Mouse (Mus musculus) bone marrow, adult 2 months (tissue): ENCODE data around the gene Lrmda.

Source experiments
- CTCF ChIP-seq: fragments of 200-500 bp; IDR thresholded peaks from 2 replicates; pipeline ENCODE4 v1.5.1; 2011; ENCODE audit warnings: low read length, control low read depth; ENCODE audit not compliant: control insufficient read depth, insufficient read depth
- POLR2A ChIP-seq: fragments of 200-500 bp; IDR thresholded peaks from 2 replicates; pipeline ENCODE4 v1.6.1; 2011; ENCODE audit warnings: low read depth, mild to moderate bottlenecking, control low read depth, low read length, borderline replicate concordance; ENCODE audit not compliant: control insufficient read depth

DNA sequence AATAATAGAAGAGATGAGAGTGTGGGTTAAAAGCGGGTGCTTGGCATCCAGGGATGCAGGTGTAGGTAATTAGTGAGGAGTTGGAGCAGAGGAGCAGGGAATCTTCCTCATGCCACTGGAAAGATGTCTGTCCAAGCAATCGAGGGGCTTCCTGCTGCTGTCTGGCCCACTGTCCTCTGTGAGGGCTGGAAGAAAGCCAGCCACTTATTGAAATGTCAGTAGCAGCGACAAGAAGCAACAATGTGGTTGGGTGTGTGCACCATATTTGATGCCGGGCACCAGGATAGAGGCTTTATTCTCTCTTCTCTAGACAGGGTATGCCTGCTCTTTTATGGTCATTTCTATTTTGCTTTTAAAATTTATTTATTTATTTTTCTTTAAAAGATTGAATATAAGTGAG, 451.5 kb downstream of the Lrmda start:
- no peak for TF ChIP-seq CTCF
- TF ChIP-seq POLR2A: no peak
